Mouse (Mus musculus): ENCODE data around the gene Abhd6.

Abhd6 gene

GRCm38 (mm10) chr14:8032087-8032944, 29.6 kb downstream of the Abhd6 start:
- DNase-seq, result peak; percentile 60

- no peak for DNase-seq
These were observed 31.9 kb downstream of the Abhd6 start for GRCm38 (mm10) chr14:8034561-8034960.

- no peak for DNase-seq
These were observed 33.2 kb downstream of the Abhd6 start for GRCm38 (mm10) chr14:8035951-8036350.

- no peak for DNase-seq
These were observed 33.7 kb downstream of the Abhd6 start for GRCm38 (mm10) chr14:8036406-8036805.

GRCm38 (mm10) chr14:8038150-8038549, 35.4 kb downstream of the Abhd6 start:
- no peak for DNase-seq

GRCm38 (mm10) chr14:8038791-8039448, 36.2 kb downstream of the Abhd6 start:
- DNase-seq, result peak; percentile 70

- DNase-seq, result no peak
These were observed 37.5 kb downstream of the Abhd6 start for GRCm38 (mm10) chr14:8040179-8040578.

GRCm38 (mm10) chr14:8040911-8041678, 38.4 kb downstream of the Abhd6 start:
- DNase-seq, result no peak

GRCm38 (mm10) chr14:8042120-8042519, 39.4 kb downstream of the Abhd6 start:
- no peak for DNase-seq

- DNase-seq, result no peak
These were observed 39.9 kb downstream of the Abhd6 start for GRCm38 (mm10) chr14:8042577-8042976.

- DNase-seq, result peak; percentile 47
These were observed 41.6 kb downstream of the Abhd6 start for GRCm38 (mm10) chr14:8044330-8044729.

- no peak for DNase-seq
These were observed 42.1 kb downstream of the Abhd6 start for GRCm38 (mm10) chr14:8044786-8045185.

- DNase-seq, result no peak
These were observed 42.6 kb downstream of the Abhd6 start for GRCm38 (mm10) chr14:8045187-8045846.

- no peak for DNase-seq
These were observed 44.1 kb downstream of the Abhd6 start for GRCm38 (mm10) chr14:8046839-8047238.

- DNase-seq, result no peak
These were observed 46.6 kb downstream of the Abhd6 start for GRCm38 (mm10) chr14:8049334-8049733.

- DNase-seq, result no peak
These were observed 49.2 kb downstream of the Abhd6 start for GRCm38 (mm10) chr14:8051869-8052268.

- DNase-seq, result no peak
These were observed 50.0 kb downstream of the Abhd6 start for GRCm38 (mm10) chr14:8052661-8053060.

GRCm38 (mm10) chr14:8054310-8055102, 51.8 kb downstream of the Abhd6 start:
- no peak for DNase-seq

GRCm38 (mm10) chr14:8056076-8056475, 53.4 kb downstream of the Abhd6 start:
- no peak for DNase-seq

- DNase-seq, result no peak
These were observed 57.2 kb downstream of the Abhd6 start for GRCm38 (mm10) chr14:8059938-8060337.

GRCm38 (mm10) chr14:8062076-8062475, 59.4 kb downstream of the Abhd6 start:
- DNase-seq, result no peak
